Mouse (Mus musculus) layer of hippocampus, adult 11-12 months (tissue): ENCODE measurements around the gene Ugt1a5.
A peak's percentile ranks its signal among the peaks of the same experiment; 100 is the strongest.
"Not testable (repeated sequence)": the region's sequence is repeated elsewhere in the genome, so short reads cannot be mapped to it uniquely, and the experiment has no call there.

Source experiments
- DNase-seq: peaks from one replicate; pipeline ENCODE4 v3.0.0; 2022; ENCODE audit warnings: low spot score

Gene Ugt1a5

GRCm38 (mm10) chr1:88197443-88197842 is 31.6 kb downstream of the Ugt1a5 start:
- DNase-seq, result no peak

DNA sequence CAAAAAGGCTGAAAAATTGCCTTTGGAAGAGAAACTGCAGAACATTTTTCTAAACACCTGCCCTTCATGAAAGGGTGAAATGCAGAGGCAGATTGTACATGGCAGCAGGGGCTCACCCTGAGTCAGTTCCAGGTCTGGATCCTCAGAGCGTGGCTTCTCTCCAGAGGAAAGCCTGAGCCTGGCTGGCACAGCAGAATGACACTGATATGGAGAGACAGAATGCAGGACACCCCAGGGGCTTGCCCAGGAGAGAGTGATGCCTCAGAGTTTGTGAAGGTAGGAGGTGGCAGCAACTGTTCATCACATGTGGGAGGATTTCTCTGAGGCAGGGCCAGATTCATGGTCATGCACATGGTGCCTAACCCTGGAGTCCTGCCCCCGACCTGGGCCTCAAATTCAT is 34.2 kb downstream of the Ugt1a5 start:
- DNase-seq, result no peak

- no peak for DNase-seq
Observed at GRCm38 (mm10) chr1:88200456-88200855, 34.6 kb downstream of the Ugt1a5 start, which contains the start of gene Ugt1a2. Ugt1a2 (plus strand) TSS chr1:88200601.

GRCm38 (mm10) chr1:88205294-88205922 is 39.6 kb downstream of the Ugt1a5 start, which contains the start of gene Dnajb3:
Dnajb3 (minus strand) TSS chr1:88205782.
- peak; percentile 82 for DNase-seq

DNA sequence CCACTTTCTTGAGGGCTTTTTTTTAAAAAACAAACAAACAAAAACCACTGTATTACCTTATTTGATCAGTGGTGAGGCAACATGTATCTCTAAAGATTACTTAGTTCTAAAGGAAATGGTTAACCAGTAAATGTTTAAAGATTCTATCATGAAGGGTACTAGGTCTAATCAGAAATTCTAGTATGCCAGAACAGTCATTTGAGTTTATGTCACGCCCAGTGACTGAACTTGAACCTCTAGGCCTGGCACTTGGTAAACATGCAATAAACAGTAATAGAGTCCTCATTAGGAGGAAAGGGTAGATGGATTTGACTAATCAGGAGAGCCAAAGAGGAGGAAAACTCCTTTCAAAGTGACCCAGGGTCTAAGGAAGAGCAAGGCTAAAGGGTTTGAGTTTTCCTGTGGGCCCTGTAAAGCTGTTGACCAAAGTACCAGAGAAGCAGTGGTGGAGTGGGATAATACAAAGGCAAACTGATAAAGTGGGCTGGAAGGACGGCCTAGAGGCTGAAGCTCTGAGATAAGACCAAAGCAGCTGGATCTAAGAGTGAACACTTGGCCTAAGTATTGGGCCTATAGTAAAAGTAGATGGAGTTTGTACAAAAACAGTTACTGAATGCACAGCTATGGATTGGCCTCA is 41.1 kb downstream of the Ugt1a5 start:
- DNase-seq, result no peak

GRCm38 (mm10) chr1:88211812-88212211 is 46.0 kb downstream of the Ugt1a5 start, which contains the start of gene Ugt1a1:
Ugt1a1 (plus strand) TSS chr1:88211959.
- no peak for DNase-seq

GRCm38 (mm10) chr1:88212341-88213045 is 46.7 kb downstream of the Ugt1a5 start:
- no peak for DNase-seq

DNA sequence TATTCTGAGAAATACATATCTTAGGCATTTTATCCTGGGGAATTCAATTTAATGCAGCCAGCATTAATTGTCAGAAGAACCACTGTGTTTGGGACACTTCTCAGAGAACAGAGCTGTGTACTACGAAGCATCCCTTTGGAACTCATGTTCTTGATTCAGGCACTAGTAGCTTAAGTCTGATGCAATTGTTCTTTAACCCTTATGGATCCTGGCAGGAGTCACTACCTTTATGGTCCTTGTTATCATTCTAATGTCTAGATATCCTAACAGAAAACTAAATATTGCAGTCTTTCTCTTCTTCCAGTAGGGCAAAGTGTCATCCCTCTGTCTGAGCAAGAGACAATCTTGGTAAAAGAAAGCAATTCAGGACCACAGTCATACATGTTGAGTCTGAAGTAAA is 47.2 kb downstream of the Ugt1a5 start:
- no peak for DNase-seq

DNA sequence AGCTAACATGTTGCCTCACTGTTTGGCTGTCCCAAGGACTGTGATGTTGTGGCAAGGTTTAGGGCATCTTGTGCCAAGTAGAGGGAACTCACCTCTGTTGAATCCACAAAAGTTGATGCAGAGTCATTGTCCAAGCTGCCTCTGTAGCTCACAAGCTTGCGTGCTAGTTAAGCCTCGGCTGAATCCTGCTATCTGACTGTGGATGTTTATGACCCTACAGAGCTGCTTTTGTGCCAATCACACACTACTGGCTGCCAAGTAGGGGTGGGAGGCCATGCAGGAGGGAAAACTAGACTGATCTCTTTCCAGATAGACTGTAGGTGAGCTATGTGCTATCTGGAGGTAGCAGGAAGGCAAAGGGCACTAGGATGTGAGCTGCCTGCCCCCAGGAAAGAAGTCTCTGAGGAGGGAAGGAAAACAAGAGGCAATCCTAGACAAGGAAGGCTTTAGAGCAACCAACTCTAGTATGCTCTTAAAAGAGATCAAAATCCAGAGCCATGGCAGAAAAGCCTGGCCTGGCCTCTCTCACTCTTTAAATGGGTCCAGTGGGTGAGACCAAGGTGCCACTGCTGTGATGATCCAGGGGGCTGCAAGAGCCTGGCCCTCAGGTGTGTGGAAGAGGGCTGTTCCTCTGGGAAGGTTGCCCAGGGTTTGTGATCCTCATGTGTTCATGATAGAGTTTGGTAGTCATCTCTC is 48.1 kb downstream of the Ugt1a5 start:
- DNase-seq, result no peak

GRCm38 (mm10) chr1:88214462-88214952 is 48.7 kb downstream of the Ugt1a5 start:
- DNase-seq, result no peak

GRCm38 (mm10) chr1:88215466-88216380 is 49.9 kb downstream of the Ugt1a5 start:
- DNase-seq, result no peak

DNA sequence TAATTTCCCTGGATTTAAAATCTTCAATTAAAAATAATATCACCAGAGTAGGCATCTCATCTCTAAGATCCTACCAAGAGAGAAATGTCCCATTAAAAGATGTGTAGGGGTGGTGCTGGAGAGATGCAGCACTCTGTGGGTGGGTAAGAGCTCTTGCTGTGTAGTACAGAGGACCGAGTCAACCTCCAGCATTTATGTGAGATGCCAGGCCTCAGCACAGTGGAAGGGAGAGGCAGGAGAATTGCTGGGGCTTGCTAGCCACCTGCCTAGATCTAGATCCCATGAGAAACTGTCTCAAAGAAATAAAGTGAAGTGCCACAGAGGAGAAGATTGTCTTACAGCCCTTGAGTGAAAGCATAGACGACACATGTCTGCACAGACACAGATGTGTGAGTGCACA is 50.7 kb downstream of the Ugt1a5 start:
- no peak for DNase-seq

- DNase-seq, result no peak
Observed at GRCm38 (mm10) chr1:88217144-88217543, 51.3 kb downstream of the Ugt1a5 start.

- DNase-seq, result no peak
Observed at GRCm38 (mm10) chr1:88217576-88217975, 51.8 kb downstream of the Ugt1a5 start.

- no peak for DNase-seq
Observed at GRCm38 (mm10) chr1:88218051-88218450, 52.2 kb downstream of the Ugt1a5 start.

- DNase-seq, result no peak
Observed at GRCm38 (mm10) chr1:88218591-88218990, 52.8 kb downstream of the Ugt1a5 start.

- DNase-seq, result no peak
Observed at GRCm38 (mm10) chr1:88219054-88219453, 53.2 kb downstream of the Ugt1a5 start.

DNA sequence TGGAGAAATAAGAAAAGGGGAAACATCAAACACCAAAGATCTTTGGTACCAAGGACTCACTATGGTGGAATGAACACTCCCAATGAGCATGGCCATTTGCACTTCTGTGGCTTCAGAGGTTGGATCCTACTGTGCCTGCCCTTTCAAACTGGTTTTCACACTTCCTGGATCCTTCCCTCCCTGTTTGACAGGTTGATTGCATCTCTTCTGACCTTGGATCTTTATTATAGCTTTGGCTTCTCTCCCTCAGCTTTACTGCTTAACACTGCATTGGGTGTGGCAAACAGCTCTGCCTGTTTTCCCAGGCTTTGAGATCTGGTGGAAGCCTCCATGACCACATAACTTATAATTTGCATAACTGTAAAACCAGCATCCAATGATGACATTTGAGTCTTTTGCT is 54.5 kb downstream of the Ugt1a5 start:
- DNase-seq, result no peak

DNA sequence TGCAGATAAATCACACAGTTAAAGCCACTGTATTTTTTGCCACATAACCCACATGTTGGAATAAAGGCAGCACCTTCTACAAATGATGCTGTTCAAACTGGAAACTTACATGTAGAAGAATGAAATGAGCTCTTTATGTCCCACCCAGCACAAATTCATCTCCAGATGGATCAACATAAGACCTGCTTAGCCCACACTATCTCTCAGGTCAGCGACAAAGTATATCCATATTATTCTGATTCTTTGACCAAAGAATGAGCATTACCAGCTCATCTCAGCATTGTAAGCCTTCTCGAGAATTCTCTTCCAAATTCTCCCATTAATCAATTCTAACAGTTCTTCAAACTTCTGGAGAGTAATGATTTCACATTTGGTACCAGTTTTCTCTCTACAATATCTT is 56.4 kb downstream of the Ugt1a5 start:
- no peak for DNase-seq

- not testable (repeated sequence) for DNase-seq
Observed at GRCm38 (mm10) chr1:88223011-88223515, 57.3 kb downstream of the Ugt1a5 start.

DNA sequence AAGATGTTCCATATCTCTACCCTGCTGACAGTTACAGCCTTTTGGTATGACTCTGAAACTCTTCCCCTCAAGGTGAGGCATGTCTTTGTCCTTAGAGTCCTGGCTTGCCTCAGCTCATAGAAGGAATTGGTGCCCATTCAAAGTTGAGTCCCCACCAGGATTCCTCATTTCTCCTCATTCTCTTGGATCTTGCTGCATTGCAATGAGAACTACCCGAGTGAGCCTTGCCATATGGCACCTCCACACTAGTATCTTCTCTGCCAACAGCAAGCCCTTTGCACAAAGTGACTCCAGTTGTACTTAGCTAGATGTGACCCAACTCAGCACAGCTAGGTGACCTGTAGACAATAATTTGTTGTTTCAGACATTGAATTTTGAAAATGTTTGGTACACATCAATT is 57.8 kb downstream of the Ugt1a5 start:
- DNase-seq, result no peak
